Mouse (Mus musculus): Measurements from ENCODE around the gene Rhno1.
"Not testable (repeated sequence)": the region's sequence is repeated elsewhere in the genome, so short reads cannot be mapped to it uniquely, and the experiment has no call there.

Gene Rhno1

GRCm38 (mm10) chr6:128362381-128363006 is at the start of gene Rhno1, which contains the start of gene Foxm1:
TSS of gene Rhno1 (minus strand) at chr6:128362911.
TSS of gene Foxm1 (plus strand) at chr6:128362967.
- peak; percentile 86 for DNase-seq (ENCODE audit: low spot score)

- peak; percentile 67 for DNase-seq (ENCODE audit: low spot score)
These were observed 48.4 kb upstream of the Rhno1 start for GRCm38 (mm10) chr6:128411115-128411514.

- DNase-seq (ENCODE audit: low spot score), result no peak
These were observed 47.6 kb upstream of the Rhno1 start for GRCm38 (mm10) chr6:128410305-128410704.

- no peak for DNase-seq (ENCODE audit: low spot score)
These were observed 45.9 kb upstream of the Rhno1 start for GRCm38 (mm10) chr6:128408544-128409125.

- DNase-seq (ENCODE audit: low spot score), result no peak
These were observed 42.0 kb upstream of the Rhno1 start for GRCm38 (mm10) chr6:128404708-128405107.

GRCm38 (mm10) chr6:128399421-128400185 is 36.9 kb upstream of the Rhno1 start:
- DNase-seq (ENCODE audit: low spot score), result peak; percentile 64

GRCm38 (mm10) chr6:128398996-128399395 is 36.3 kb upstream of the Rhno1 start, which contains the start of gene Nrip2:
TSS of gene Nrip2 (plus strand) at chr6:128399296.
- no peak for DNase-seq (ENCODE audit: low spot score)

GRCm38 (mm10) chr6:128397574-128398261 is 35.0 kb upstream of the Rhno1 start:
- DNase-seq (ENCODE audit: low spot score), result no peak

GRCm38 (mm10) chr6:128390683-128391082 is 28.0 kb upstream of the Rhno1 start:
- DNase-seq (ENCODE audit: low spot score), result no peak

GRCm38 (mm10) chr6:128389185-128389584 is 26.5 kb upstream of the Rhno1 start:
- DNase-seq (ENCODE audit: low spot score), result no peak

GRCm38 (mm10) chr6:128385026-128385425 is 22.3 kb upstream of the Rhno1 start:
- DNase-seq (ENCODE audit: low spot score), result no peak

- DNase-seq (ENCODE audit: low spot score), result no peak
These were observed 21.0 kb upstream of the Rhno1 start for GRCm38 (mm10) chr6:128383752-128384151.

- no peak for DNase-seq (ENCODE audit: low spot score)
These were observed 18.5 kb upstream of the Rhno1 start for GRCm38 (mm10) chr6:128381254-128381653.

GRCm38 (mm10) chr6:128380594-128381167 is 18.0 kb upstream of the Rhno1 start:
- DNase-seq (ENCODE audit: low spot score), result not testable (repeated sequence)

GRCm38 (mm10) chr6:128379636-128380035 is 16.9 kb upstream of the Rhno1 start:
- DNase-seq (ENCODE audit: low spot score), result no peak

- no peak for DNase-seq (ENCODE audit: low spot score)
These were observed 13.8 kb upstream of the Rhno1 start for GRCm38 (mm10) chr6:128376371-128377085.

- DNase-seq (ENCODE audit: low spot score), result peak; percentile 74
These were observed 12.5 kb upstream of the Rhno1 start, which contains the start of the genes Tex52 and Gm44596 for GRCm38 (mm10) chr6:128375192-128375591. TSS of gene Tex52 (plus strand) at chr6:128375456. TSS of gene Gm44596 (plus strand) at chr6:128375503.

- DNase-seq (ENCODE audit: low spot score), result no peak
These were observed 7.3 kb upstream of the Rhno1 start for GRCm38 (mm10) chr6:128370040-128370439.

GRCm38 (mm10) chr6:128366466-128366865 is 3.8 kb upstream of the Rhno1 start:
- DNase-seq (ENCODE audit: low spot score), result no peak

- DNase-seq (ENCODE audit: low spot score), result no peak
These were observed 2.0 kb upstream of the Rhno1 start for GRCm38 (mm10) chr6:128364721-128365120.

All from MN1 (cell line).